Mouse (Mus musculus) heart, adult 8-10 months (tissue): ENCODE measurements around the gene Zfp952. TPM values are rescaled to one million over a fixed set of nuclear protein-coding genes. Genes with fewer than 3 reads are reported as not detected.
"Not testable (repeated sequence)": the region's sequence is repeated elsewhere in the genome, so short reads cannot be mapped to it uniquely, and the experiment has no call there.

Experiments used
- DNase-seq: peaks from one replicate; pipeline ENCODE4 v3.0.0; 2022; ENCODE audit warnings: low spot score
- total RNA-seq, 4 experiments: library from RNA; stranded (reverse); gene quantifications; 2 replicates each; pipeline ENCODE4 v1.2.4; 2022

Zfp952 gene
- 1 to 10 TPM; 7.0 to 7.4 (median 7.1) TPM for total RNA-seq

- peak; percentile 96 for DNase-seq
Observed at GRCm38 (mm10) chr17:32992699-32993474, at the start of gene Zfp952. Gene Zfp952, plus strand, starts transcription at chr17:32993129.

- DNase-seq, result no peak
Observed at GRCm38 (mm10) chr17:32943661-32944060, 49.3 kb upstream of the Zfp952 start.

GRCm38 (mm10) chr17:32944402-32945035, 48.4 kb upstream of the Zfp952 start:
- no peak for DNase-seq

GRCm38 (mm10) chr17:32946716-32947115, 46.2 kb upstream of the Zfp952 start:
- DNase-seq, result no peak

- peak; percentile 100 for DNase-seq
Observed at GRCm38 (mm10) chr17:32947215-32947914, 45.6 kb upstream of the Zfp952 start, which contains the start of gene Cyp4f13. Gene Cyp4f13, minus strand, starts transcription at chr17:32947402.

- DNase-seq, result no peak
Observed at GRCm38 (mm10) chr17:32950136-32950535, 42.8 kb upstream of the Zfp952 start.

- no peak for DNase-seq
Observed at GRCm38 (mm10) chr17:32951006-32951405, 41.9 kb upstream of the Zfp952 start.

GRCm38 (mm10) chr17:32951441-32951840, 41.5 kb upstream of the Zfp952 start:
- peak; percentile 77 for DNase-seq

- no peak for DNase-seq
Observed at GRCm38 (mm10) chr17:32965253-32965622, 27.7 kb upstream of the Zfp952 start.

- peak; percentile 98 for DNase-seq
Observed at GRCm38 (mm10) chr17:32965623-32966290, 27.2 kb upstream of the Zfp952 start, which contains the start of gene Zfp472. Gene Zfp472, plus strand, starts transcription at chr17:32965814.

GRCm38 (mm10) chr17:32981361-32981760, 11.6 kb upstream of the Zfp952 start:
- no peak for DNase-seq

GRCm38 (mm10) chr17:32986301-32986700, 6.6 kb upstream of the Zfp952 start:
- no peak for DNase-seq

GRCm38 (mm10) chr17:32991965-32992698, 797 bp upstream of the Zfp952 start:
- DNase-seq, result no peak

- DNase-seq, result no peak
Observed at GRCm38 (mm10) chr17:32998492-32998891, 5.6 kb downstream of the Zfp952 start.

GRCm38 (mm10) chr17:33008337-33008736, 15.4 kb downstream of the Zfp952 start:
- no peak for DNase-seq

- DNase-seq, result not testable (repeated sequence)
Observed at GRCm38 (mm10) chr17:33020434-33020833, 27.5 kb downstream of the Zfp952 start.

- DNase-seq, result no peak
Observed at GRCm38 (mm10) chr17:33032376-33032775, 39.4 kb downstream of the Zfp952 start.

- DNase-seq, result peak; percentile 85
Observed at GRCm38 (mm10) chr17:33032900-33033891, 40.3 kb downstream of the Zfp952 start, which contains the start of gene Zfp763. Gene Zfp763, minus strand, starts transcription at chr17:33033402.
